Mouse (Mus musculus): ENCODE measurements around the gene Sh3rf1.

The Sh3rf1 gene

DNA sequence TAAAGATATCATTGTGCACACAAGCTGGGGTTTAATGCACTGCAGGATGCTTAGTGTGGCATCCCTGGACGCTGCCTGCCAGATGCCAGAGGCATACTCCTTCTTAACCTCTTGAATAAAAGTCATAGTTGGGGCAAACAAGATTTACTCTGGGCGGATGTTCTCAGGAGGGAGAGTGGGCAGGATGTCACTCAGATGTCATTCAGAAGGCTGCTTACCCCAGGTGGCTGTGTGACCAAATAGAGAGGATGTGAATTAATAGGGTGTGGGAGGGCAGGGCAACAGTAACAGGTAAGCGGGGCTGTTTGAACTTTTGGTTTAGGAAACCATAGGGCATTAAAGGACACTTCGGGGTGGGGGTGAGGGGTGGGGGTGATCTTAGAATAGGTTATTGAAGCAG lies 37.7 kb downstream of the Sh3rf1 start:
- no peak for DNase-seq (ENCODE audit: low read depth)

DNA sequence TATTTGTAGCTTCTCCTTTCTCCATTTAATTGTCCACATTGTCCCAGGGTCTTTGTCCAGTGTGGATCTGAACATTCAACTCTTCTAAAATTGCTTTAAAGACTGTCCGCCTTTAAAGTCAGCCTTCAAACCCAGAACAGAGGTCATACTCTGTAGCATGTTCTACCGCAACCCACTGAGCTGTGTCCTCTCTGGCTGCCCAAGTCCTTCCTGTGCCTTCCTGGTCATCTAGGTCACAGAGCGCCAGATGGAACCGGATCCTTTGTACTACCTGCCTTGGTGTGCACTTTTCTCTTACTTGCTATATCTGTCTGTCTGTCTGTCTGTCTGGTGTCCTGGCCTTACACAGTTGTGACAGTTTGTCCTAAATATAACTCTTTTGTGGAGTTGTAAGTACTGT lies 40.0 kb downstream of the Sh3rf1 start:
- no peak for DNase-seq (ENCODE audit: low read depth)

DNA sequence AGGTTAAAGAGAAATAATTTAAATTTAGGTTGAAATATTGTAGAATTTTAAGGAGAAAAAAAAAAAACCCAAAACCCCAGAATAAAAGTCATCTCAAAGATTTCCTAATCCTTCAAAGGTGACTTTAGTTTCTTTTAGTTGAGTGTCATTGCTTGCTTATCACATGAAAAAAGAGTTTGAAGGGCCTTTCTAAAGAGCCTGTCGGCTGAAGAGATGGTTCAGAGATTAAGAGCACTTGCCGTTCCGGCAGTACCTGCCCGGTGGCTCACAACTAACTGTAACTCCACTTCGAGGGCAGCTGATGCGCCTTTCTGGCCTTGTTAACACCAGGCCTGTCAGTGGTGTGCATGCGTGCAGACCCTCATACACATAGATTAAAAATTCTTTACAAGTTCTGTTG lies 41.2 kb downstream of the Sh3rf1 start:
- no peak for DNase-seq (ENCODE audit: low read depth)

DNA sequence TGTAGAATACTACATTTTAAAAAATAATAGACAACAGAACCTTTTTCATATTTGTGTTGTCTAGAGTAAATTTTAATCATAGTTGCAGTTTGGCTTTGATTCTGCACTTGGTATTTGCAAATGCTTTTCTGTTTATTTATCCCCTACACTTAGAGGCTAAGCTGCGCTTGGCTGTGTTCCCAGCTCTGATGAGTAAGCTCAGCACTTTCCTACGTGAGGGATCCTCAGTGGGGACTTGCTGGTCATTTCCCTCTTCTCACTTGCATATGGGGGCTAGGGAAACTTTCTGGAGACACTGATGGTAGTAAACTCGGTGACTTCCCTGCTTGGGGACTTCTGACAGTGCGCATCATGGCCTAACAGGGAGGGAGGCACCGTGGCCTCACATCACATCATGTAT lies 41.7 kb downstream of the Sh3rf1 start:
- peak; percentile 96 for DNase-seq (ENCODE audit: low read depth)

DNA sequence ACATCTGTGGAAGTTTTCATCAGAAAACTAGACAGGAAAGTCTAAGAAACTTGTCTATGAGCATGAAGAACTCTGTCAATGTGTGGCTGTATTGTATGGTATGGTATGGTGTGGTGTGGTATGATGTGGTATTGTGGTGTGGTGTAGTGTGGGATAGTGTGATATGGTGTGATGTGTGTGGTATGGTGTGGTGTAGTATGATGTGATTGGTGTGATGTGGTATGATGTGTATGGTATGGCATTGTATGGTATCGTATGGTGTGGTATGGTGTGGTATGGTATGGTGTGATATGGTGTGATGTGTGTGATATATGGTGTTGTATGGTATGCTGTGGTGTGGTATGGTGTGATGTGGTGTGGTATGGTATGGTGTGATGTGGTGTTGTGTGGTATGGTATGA lies 43.4 kb downstream of the Sh3rf1 start:
- no peak for DNase-seq (ENCODE audit: low read depth)

DNA sequence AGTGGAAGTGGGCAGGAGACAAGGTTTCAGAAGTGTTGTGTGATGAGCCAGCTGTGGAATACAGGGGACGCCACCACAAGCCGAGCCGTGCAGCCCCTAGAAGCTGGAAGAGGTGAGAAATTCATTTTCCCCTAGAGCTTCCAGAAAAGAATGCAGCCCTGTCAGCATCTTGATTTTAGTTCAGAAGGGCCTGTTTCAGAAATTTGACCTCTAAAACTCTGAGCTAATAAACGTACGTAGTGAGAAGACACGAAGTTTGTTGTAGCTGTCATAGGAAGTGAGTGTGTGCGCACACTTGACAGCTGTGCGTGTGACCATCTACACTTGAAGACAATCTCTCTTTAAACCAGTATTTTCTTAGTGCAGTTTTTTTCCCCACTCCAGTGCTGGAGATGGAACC lies 44.0 kb downstream of the Sh3rf1 start:
- no peak for DNase-seq (ENCODE audit: low read depth)

DNA sequence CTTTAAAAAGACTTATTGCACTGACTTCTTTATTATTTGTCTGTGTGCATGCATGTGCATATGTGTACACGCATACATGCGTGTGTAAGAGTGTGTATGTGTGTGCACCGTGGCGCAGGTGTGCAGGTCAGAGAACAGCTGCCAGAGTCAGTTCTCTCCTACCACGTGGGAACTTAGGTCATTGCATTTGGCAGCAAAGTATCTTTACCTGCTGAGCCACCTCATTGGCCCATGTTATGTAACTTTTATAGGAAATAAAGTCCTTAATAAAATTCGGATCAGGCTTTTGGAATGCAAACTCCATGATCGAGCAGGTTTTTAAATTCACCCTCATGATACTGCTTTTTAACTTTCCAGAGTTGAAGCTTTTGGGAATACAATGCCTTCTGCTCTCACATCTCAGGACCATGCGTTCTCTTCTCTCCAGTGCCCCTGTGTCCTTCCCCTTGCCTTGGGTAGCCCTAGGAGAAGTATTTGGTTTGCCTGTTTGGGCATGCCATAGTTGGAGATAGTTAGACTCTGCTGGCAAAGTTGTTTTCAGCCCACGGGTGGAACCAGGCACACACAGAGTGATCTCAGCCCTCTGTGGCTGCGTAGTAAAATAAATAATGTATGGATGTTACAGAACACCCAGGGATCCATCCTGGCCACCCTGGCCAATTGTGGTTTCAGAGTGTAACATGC lies 44.7 kb downstream of the Sh3rf1 start:
- DNase-seq (ENCODE audit: low read depth), result no peak

DNA sequence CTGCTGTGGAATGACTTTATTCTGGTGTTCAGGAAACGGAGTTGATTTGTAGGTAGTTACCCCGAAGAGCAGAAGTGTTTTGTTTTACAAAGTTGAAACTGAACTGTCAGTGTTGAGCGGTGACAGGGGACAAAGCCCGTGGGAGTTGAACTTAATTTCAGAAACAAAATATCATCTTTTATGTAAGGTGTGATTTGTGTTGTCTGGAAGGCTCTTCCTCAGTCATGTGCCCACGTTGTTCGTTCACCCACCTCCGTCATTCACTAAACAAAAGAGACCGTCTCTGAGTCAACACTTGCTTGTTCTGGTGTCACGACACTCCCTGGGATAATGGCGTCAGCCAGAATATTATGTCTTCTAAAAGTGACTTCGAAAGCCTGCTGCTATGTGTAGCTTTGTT lies 46.3 kb downstream of the Sh3rf1 start:
- no peak for DNase-seq (ENCODE audit: low read depth)

DNA sequence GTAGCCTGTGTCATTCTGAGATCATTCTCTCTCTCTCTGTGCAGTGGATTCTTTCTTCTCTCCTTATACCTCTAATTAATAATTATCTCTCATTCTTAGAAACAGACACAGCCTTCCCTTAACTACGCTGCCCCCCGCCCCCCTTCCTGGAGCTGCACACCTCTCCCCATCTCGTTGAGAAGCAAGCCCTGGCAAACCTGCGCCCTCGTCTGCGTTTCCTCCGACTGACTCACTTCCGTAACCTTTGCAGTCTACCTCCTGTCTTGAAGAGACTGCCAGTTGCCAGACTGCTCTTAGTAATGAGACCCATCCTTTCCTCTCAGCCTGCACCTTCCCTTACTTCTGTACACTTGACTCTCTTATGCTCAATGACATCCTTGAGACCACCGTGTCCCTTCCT lies 46.9 kb downstream of the Sh3rf1 start:
- no peak for DNase-seq (ENCODE audit: low read depth)

DNA sequence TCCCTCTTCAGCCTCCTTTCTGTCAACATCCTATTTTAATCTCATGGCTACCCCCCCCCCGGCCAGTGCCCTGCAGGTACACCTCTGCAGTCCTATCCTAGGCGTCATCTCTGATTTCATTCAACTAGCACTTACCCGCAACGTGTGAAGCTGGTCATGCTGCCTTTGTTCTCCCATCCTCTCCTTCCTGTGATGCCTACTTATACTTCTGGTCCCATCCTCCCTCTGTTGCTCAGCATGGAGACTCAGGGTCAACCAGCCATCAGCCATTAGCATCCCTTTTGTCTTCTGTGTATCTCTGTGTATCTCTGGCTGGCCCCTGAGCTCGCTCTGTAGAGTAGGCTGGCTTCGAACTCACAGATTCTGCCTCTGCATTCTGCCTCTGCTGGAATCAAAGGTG lies 47.3 kb downstream of the Sh3rf1 start:
- DNase-seq (ENCODE audit: low read depth), result no peak

DNA sequence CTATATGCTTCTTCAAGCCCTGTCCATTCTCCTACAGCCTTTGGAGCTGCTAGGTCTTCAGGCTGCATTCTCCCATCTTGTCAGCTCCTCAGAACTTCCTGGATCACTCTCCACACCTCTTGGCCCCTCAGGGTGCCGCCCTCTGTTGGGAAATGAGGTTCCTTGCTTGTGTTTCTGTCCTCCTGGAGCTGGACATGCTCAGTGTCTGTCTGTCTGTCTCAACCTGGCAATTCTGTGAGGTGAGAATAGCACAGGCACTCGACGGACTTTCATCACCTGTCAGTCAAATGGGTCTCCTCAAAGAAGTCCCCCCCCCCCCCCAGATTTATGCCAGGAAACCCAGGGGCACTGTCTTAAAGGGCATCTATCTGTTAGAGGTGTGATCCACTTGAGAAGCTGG lies 49.2 kb downstream of the Sh3rf1 start:
- DNase-seq (ENCODE audit: low read depth), result no peak

DNA sequence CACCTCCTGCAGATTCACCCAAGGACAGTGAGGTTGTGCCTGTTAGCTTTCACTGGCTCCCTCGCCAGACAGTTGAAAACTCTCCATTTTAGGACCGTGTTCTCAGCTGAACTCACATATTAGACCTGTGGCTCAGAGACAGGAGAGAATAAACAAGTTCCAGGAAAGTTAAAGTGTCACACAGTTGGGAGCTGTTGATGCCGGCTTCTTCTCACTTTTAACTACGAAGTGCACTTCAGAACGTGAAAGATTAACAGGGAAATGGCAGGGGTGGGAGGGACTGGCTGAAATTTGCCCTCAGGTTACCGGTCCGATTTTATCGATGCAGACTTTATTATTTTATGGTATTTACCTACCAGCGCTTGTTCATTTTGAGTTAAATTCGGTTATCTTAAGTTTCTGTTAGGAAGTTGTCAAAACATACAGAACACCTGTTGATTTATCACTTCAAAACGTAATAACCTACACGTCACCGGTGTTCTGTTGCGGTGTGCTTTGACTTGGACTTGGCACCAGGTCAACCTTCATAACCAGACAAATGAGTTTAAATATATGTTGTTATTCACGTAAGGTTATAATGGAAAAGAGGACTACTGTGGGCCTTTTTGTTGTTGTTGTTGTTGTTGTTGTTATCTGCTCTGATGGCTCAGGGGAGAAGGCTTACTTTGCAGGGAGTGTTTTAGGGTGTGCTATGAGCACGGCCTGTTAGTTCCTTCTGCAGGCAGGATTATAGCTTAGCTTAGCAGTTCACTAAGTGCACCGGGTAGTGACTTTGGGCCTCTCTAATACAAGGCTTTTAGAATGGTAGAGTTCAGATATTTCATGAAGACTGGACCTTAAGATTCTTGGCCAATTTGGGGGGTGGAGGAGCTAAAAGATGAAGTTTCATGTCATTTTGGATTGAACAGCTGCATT lies 49.9 kb downstream of the Sh3rf1 start:
- no peak for DNase-seq (ENCODE audit: low read depth)

DNA sequence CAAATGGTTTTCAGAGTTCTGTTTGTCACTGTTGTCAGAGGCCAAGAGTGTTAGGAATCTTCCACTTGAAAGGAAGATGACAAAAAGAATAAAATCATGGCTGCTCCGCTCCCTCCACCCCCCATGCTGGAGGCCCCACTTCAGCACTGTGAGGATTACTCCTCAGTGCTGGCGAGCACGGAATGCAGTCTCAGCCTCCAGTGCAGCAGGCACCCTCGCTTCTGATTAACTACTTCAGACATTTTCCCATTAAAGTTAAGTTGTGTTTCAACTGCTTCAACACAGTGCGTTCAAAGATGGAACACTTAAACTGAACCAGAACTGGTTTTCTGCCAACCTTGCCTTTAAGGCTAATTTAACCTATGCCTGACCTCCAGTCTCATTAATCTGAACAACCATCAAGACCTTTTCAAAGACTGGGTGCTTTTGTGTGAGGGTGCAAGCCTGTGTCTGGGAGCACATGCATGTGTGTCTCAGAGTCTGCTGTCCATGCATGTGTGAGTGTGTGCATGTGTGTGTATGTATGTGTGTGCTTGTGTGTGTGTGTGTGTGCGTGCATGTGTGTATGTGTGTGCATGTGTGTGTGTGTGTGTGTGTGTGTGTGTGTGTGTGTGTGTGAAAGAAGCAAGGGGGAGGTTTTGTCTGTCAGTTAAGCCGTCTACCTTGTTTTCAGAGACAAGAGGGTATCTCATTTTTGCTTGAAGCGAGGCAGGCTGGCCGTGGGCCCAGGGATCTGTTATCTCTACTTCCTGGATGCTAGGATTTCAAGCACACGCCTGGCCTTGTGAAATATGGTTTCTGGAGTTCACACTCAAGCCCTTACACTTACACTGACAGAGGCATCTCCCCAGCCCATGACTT lies 51.2 kb downstream of the Sh3rf1 start:
- DNase-seq (ENCODE audit: low read depth), result peak; percentile 67

DNA sequence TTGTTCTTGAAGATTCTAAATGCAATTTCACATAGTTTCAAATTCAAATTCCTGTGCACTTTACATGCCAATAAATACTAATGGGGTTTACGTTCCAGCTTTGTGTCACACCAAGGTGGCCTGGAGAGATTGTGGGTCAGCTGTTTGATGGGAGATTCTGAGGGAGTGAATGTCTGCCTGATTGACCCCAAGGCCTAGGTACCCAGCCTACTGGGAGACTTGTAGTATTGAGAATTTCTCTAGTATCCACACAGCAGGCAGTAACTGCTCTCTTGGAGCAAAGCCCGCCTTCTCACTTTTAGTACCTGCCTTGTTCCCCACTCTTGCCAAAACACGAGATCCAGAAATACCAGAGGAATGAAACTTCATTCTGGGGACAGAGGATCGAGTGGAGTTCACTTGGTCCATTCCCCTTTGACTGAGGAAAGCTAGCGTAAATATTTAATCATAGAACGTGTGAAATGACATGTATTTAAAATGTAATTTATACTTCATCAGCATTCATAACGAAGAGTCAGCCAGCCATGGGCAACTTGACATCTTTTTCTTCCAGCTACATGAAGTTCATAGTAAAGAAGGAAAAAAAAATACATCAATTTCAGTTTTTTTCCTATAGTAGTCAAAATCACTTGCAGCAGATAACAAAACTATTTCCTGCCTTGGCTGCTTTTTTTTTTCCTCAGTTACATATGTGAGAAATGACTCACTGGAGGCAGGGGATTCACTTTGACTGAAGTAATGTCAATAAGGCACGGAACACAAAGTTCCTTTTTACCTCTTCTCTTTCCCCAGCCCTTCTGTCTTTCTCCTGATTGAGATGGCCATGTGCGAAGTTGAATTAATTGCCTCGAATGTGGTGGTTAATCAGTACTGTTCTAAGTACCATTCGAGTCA lies 52.0 kb downstream of the Sh3rf1 start:
- DNase-seq (ENCODE audit: low read depth), result peak; percentile 70

DNA sequence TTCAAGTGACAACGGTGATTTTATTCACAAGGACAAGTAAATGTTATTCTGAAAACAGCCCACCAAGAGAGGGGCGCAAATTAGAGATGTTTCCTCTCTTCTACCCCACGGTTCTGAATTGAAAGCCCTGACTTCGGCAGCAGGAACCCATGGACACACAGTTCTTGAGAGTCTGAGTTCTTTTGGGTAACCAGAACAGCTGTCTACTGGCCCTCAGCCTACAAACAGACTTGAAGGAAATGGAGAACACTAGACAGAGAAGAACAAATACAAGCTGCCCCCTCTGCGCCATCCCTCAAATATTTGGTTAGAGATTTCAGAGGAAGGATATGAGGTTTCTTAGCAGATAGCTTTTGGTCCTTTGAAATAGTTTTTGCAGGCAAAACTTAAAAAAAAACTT lies 52.7 kb downstream of the Sh3rf1 start:
- peak; percentile 32 for DNase-seq (ENCODE audit: low read depth)

DNA sequence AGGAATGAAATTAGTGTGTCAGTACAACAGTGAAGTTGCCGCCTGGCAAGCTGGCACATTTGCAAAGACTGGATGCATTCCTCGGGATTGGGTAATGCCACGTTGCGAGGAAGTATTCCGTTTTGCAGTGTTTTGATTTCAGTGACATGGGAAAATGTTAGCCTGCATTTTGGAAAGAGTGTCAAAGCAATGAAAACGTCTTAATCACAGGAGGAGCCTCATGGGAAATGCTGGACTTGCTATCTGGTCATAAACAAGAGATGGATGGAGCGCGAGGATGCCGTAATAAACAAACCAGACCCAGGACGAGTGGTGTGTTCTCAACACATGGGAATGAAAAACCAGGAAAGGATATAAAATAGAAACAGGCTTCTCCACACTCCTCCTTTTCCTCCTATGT lies 55.4 kb downstream of the Sh3rf1 start:
- peak; percentile 21 for DNase-seq (ENCODE audit: low read depth)

DNA sequence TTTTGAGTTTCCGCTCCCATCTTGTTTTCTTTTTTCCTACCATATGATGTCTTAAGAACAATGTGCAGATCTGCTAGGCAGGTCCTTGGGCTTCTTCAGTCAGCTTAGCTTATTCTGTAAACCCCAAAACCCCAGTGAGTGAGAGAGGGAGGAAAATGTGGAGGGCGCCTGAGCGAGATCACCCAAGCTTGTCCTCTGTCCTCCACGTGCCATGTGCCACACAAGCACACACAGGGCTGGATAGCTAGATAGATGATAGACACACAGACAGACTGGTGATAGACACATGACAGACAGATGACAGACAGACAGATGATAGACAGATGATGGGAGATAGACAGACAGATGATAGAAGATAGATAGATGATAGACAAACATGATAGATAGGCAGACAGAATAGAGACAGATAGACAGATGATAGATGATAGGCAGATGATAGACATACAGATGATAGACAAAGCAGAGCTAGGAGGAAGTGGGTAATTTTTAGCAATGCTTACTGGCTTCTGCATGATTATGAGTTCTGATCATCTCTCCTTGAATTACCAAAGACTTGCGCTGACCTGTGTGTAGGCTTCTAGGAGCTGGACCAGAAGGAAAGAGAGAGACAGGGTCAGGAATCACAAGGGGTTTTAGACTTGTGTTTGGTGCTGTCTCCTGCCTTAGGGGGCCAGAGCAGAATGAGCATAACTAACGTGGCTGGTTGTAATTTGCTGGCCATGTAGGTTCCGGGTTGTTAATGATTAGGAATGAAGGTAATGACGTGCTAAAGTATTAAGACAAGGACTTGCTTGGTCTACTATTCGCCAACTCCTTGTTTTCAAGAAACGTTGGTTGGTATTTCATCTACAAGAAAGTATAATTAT lies 58.9 kb downstream of the Sh3rf1 start:
- no peak for DNase-seq (ENCODE audit: low read depth)

DNA sequence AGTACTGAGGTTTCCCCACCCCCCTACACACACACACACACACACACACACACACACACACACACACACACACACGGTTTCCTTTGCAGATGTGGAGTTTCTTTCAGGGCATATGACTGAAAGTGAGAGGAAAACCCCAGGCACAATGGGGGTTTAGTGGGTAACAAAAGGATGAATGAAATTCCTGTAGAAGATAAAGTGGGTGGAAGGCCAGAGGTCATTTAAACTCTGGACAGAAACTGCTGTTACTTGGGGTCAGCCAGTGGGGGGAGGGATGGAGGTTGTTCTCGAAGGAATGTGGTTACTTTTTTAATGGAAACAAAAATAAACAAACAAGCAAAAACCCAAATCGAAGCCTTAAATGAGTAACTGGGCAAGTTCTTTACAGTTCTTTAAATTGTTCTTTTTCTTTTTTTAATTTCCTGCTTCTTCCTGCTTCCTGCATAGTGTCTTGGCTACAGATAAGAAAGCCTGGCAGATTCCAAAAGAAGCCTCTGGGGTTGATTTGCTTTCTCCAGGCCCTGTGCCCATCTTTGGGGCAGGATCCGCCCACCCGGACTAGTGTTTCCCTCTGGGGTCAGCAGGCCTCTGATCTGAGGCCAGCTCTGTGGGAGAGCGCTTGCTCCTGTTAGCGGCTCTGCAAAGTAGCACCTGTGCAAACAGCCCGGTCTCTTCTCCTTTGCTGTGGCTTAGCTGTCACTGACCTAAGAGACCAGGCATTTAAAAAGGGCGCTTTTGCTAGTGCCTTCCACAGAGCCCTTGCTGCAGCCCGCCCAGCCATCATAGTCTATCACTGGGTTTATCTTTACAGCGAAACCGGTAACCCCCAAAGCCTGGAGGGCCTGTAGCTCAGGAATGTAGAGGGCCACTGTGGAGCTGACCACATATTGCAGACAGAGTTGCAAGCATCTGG lies 59.8 kb downstream of the Sh3rf1 start:
- DNase-seq (ENCODE audit: low read depth), result peak; percentile 60

DNA sequence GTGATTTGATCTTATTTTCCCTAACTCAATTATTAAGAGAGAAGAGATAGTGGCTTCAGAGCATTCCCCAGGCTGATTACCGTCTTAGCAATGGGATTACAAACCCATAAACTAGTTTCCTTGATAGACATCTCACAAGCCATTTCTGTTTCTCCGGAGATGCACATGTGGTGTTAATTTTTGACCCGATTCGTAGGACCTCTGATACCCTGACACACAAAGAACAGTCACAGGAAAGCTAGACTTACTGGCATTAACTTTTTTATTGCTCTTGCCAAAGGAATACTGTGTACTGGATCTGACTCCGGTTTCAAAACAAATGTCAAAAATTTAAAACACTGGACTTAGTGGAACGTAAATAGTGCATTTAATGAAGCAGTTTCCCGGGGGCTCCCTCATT lies 62.2 kb downstream of the Sh3rf1 start:
- no peak for DNase-seq (ENCODE audit: low read depth)

DNA sequence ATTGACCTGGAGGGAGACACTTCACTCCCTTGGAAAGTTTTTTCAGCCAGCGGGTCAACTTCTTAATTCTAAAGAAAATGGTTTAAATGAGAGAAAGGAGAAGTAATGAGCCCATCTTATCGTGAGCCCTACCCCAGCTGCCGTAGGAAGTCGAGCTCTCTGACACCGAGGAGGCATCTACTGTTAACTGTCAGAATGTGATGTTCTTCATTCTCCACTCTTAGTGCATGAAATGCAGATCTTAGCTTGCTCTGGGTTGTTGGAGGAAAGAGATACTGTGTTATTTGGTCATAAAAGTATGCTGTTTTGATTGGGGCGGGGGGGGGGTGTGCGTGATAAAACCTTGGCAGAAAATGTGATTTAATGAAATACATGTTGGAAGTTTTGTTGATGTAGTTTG lies 62.7 kb downstream of the Sh3rf1 start:
- no peak for DNase-seq (ENCODE audit: low read depth)
